14 mouse cellular contexts compared by ENCODE assay signal in the genomic region with DNA sequence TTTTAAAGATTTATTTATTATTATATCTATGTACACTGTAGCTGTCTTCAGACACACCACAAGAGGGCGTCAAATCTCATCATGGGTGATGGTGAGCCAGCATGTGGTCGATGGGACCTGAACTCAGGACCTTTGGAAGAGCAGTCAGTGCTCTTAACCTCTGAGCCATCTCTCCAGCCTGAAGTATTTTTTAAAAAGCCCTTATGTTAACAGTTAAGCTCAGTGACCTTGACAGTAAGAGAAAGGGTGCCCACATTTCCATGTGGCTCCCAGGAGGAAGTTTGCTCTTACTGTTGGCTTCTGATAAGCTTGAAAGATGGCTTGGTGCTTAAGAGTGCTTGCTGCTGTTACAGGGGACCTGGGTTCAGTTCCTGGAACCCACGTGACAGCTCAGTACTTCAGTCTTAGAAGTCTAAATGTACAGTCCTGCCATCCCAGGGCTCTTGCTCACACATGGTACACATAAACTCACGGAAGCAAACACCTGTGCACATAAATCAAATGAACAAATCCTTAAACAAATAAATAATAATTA. TPM values are rescaled to one million over a fixed set of nuclear protein-coding genes. Genes with fewer than 3 reads are reported as not detected.
A peak's percentile ranks its signal among the peaks of the same experiment; 100 is the strongest.
DNase-seq lines count a peak whose midpoint lies in the region; ATAC-seq lines count a peak whose summit lies in the region.
"Had no signal": no experiment of that assay in that cellular context is flagged by ENCODE, and none has a peak within 500 bp of the region (broad histone marks: within the 10 kb centered on the region; RNA-seq: fewer than 3 reads in every experiment).

No protein-coding gene starts in this region.

- H3K36me3 ChIP-seq in heart, embryonic 12.5 days = peaks cover 22% of the 10 kb centered on the region
- H3K36me3 ChIP-seq in liver, embryonic 16.5 days (ENCODE audit: control insufficient read depth, insufficient read depth) = peaks cover 4% of the 10 kb centered on the region; the same call in 1 of the 2 replicates

- H3K4me1 ChIP-seq in heart, embryonic 12.5 days (replicated peaks) = peaks cover 14% of the 10 kb centered on the region
- H3K4me1 ChIP-seq in liver, embryonic 16.5 days (ENCODE audit: control insufficient read depth, low read depth, low read length) = peaks cover 16% of the 10 kb centered on the region

- 79% methylated on average over 4 of the region's 4 CpGs for WGBS in heart, embryonic 12.5 days
- WGBS in liver, embryonic 16.5 days (ENCODE audit: insufficient replicate concordance) = 33% methylated on average over 4 of the region's 4 CpGs

- no peak overlapping the region for H3K4me3 ChIP-seq in heart, embryonic 12.5 days
- H3K4me3 ChIP-seq in liver, embryonic 16.5 days (ENCODE audit: low read depth, low read length) = no peak overlapping the region

- peak overlapping the region; percentile 92 for H3K9ac ChIP-seq in heart, embryonic 12.5 days
- H3K9ac ChIP-seq in liver, embryonic 16.5 days (ENCODE audit: low read depth, low read length) = no peak overlapping the region

- no peak overlapping the region for H3K27ac ChIP-seq in heart, embryonic 12.5 days (ENCODE audit: poor library complexity, severe bottlenecking)
- no peak overlapping the region; the same call in 1 of the 2 replicates for H3K27ac ChIP-seq in liver, embryonic 16.5 days (ENCODE audit: low read length)
- H3K27ac ChIP-seq: forebrain, embryonic 15.5 days had no signal

- H3K4me2 ChIP-seq in heart, embryonic 12.5 days = peak overlapping the region; percentile 97
- H3K4me2 ChIP-seq in liver, embryonic 16.5 days (ENCODE audit: low read depth, low read length) = peak overlapping the region; percentile 78

- DNase-seq in heart, postnatal 25 days (ENCODE audit: low spot score) = no peak
- peak; percentile 95 for DNase-seq in 416B (ENCODE audit: low read depth)
- DNase-seq in c-Kit-positive CD71-positive TER-119-positive erythroid progenitor cells, embryonic 14.5 days (ENCODE audit: low spot score) = peak; percentile 65
- DNase-seq in right cerebral cortex, postnatal 25 days = no peak
- DNase-seq in frontal cortex, adult 2 months (ENCODE audit: extremely low spot score in 1 of 2, low spot score in 1 of 2) = no peak
- DNase-seq: cerebellum, adult 2 months; embryo, embryonic 11 days; gastrocnemius, postnatal 36 days; heart, postnatal 10 days; kidney, adult 11 months had no signal

- no peaks in the 10 kb centered on the region for H3K27me3 ChIP-seq in heart, embryonic 12.5 days (replicated peaks)
- no peaks in the 10 kb centered on the region for H3K27me3 ChIP-seq in liver, embryonic 16.5 days (ENCODE audit: control insufficient read depth, insufficient read depth, low read depth, low read length)
- H3K27me3 ChIP-seq: forebrain, embryonic 15.5 days had no signal

- intact Hi-C loops in heart, postnatal 25 days (cut with DNase I) = no loop called here

- ATAC-seq in heart, embryonic 12.5 days (ENCODE audit: insufficient number of reproducible peaks, low FRiP score) = no peak
- peak; percentile 14; the same call in 1 of the 2 replicates for ATAC-seq in liver, embryonic 16.5 days (ENCODE audit: low read depth)
- ATAC-seq in granulocyte monocyte progenitor cell, adult 5-6 weeks (replicated peaks; ENCODE audit: poor library complexity, severe bottlenecking) = no peak
- ATAC-seq: forebrain, embryonic 15.5 days had no signal

- no peaks in the 10 kb centered on the region for H3K9me3 ChIP-seq in heart, embryonic 12.5 days (replicated peaks)
- H3K9me3 ChIP-seq in liver, embryonic 16.5 days (replicated peaks; ENCODE audit: control insufficient read depth, low read length) = no peaks in the 10 kb centered on the region
- H3K9me3 ChIP-seq: forebrain, embryonic 15.5 days had no signal

RNA-seq across cellular contexts. Expression of gene Rint1, which starts 1.6 kb away (rescaled TPM):
- 32.1 and 32.2 TPM in 2 replicates for polyA plus RNA-seq in heart, embryonic 12.5 days (2016; fragmentation: Nextera tagmentation; extraction: Ambion mirVana)
- total RNA-seq in heart, postnatal 25 days (2021) = 10 to 100 TPM; 11.3 to 12.5 TPM
- polyA plus RNA-seq in liver, embryonic 16.5 days (2015; fragmentation: Nextera tagmentation; extraction: Ambion mirVana) = 16.9 TPM in 2 replicates
- total RNA-seq in granulocyte monocyte progenitor cell, adult 5-6 weeks (2014; fragmentation: Nextera tagmentation) = 19.6 and 33.0 TPM in 2 replicates
- 25.0 and 29.1 TPM in 2 replicates for total RNA-seq in granulocyte monocyte progenitor cell, adult 5-6 weeks (2017)
- 15.4 and 18.1 TPM in 2 replicates for polyA plus RNA-seq in frontal cortex, adult 2 months (2012; rRNA removed)

RNA-seq across cellular contexts. Expression of gene Pus7, which starts 5.6 kb away (rescaled TPM):
- polyA plus RNA-seq in heart, embryonic 12.5 days (2016; fragmentation: Nextera tagmentation; extraction: Ambion mirVana) = 27.3 and 28.9 TPM in 2 replicates
- 1 to 10 TPM; 8.6 to 9.4 TPM for total RNA-seq in heart, postnatal 25 days (2021)
- 11.1 and 11.2 TPM in 2 replicates for polyA plus RNA-seq in liver, embryonic 16.5 days (2015; fragmentation: Nextera tagmentation; extraction: Ambion mirVana)
- 44.4 and 45.8 TPM in 2 replicates for total RNA-seq in granulocyte monocyte progenitor cell, adult 5-6 weeks (2014; fragmentation: Nextera tagmentation)
- 50.5 and 64.7 TPM in 2 replicates for total RNA-seq in granulocyte monocyte progenitor cell, adult 5-6 weeks (2017)
- 18.5 and 21.2 TPM in 2 replicates for polyA plus RNA-seq in frontal cortex, adult 2 months (2012; rRNA removed)

RNA-seq across cellular contexts. Expression of gene Tomm7, which starts 54.8 kb away (rescaled TPM):
- 96.3 and 96.9 TPM in 2 replicates for polyA plus RNA-seq in heart, embryonic 12.5 days (2016; fragmentation: Nextera tagmentation; extraction: Ambion mirVana)
- total RNA-seq in heart, postnatal 25 days (2021) = 100 to 1,000 TPM; 102 to 106 TPM
- polyA plus RNA-seq in liver, embryonic 16.5 days (2015; fragmentation: Nextera tagmentation; extraction: Ambion mirVana) = 50.2 and 63.2 TPM in 2 replicates
- 111 and 165 TPM in 2 replicates for total RNA-seq in granulocyte monocyte progenitor cell, adult 5-6 weeks (2014; fragmentation: Nextera tagmentation)
- 317 and 372 TPM in 2 replicates for total RNA-seq in granulocyte monocyte progenitor cell, adult 5-6 weeks (2017)
- polyA plus RNA-seq in frontal cortex, adult 2 months (2012; rRNA removed) = 89.0 and 107 TPM in 2 replicates

Comparison
In these comparisons a context has a peak if more than half of its experiments do, and no peak if none do; other contexts are left out.
1. DNase-seq: peak in 416B (single experiment) and c-Kit-positive CD71-positive TER-119-positive erythroid progenitor cells, embryonic 14.5 days (single experiment); none in heart, postnatal 25 days (single experiment), right cerebral cortex, postnatal 25 days (single experiment) and frontal cortex, adult 2 months (0 of 2).